Mouse (Mus musculus): ENCODE results near the gene Zscan5b. TPM values are rescaled to one million over a fixed set of nuclear protein-coding genes. Genes with fewer than 3 reads are reported as not detected.
"Not testable (repeated sequence)": the region's sequence is repeated elsewhere in the genome, so short reads cannot be mapped to it uniquely, and the experiment has no call there.

Zscan5b gene
- polyA plus RNA-seq, 1 experiment from 2014 or later, result not detected

DNA sequence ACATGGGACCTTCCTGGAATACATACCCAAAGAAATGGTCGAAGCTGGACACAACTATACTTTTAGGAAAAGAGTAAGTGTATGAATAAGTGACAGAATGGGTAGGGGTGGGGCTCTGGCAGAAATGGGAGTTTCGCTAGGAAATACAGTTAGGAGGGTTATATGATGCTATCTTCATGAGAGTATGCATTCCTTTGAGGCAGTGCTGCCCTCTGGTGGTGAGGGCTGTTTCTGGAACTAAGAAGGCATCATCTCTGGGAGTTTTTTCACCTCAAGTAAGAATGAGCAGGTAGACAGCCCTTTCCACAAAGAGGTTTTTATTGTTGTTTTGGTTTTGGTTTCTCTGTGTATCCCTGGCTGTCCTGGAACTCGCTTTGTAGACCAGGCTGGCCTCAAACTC, 30.7 kb upstream of the Zscan5b start:
- H3K4me1 ChIP-seq, result no peaks in the 10 kb centered on the region
- H3K36me3 ChIP-seq, result peaks cover 44% of the 10 kb centered on the region
- H3K4me3 ChIP-seq, result no peak overlapping the region
- H3K4me2 ChIP-seq (replicated peaks), result no peak overlapping the region
- no peak overlapping the region for H3K9ac ChIP-seq
- 34% methylated on average over 3 of the region's 3 CpGs for WGBS
- ATAC-seq (ENCODE audit: low FRiP score, low read depth), result no peak
- H3K9me3 ChIP-seq, result no peaks in the 10 kb centered on the region
- no peak overlapping the region for H3K27ac ChIP-seq
- H3K27me3 ChIP-seq, result peaks cover 13% of the 10 kb centered on the region

DNA sequence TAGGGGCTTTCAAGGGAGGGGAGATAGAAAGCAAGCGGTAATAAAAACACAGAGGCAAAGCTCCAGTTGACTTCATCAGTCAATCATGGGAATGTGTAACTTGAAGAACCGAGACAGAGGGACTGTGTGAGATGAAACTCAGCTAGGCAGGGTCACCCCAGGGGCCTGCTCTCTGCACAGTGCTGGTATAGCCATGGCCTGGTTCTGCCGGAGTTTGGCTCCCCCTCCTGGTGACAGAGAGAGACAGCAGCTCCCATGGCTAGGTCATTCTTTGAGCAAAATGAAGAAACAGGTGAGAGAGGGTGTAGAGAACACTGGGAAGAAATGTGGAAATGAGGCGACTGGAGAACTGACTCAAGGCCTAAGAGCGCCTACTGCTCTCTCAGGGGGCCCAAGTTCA, 27.9 kb upstream of the Zscan5b start:
- no peaks in the 10 kb centered on the region for H3K9me3 ChIP-seq
- peaks cover 6% of the 10 kb centered on the region for H3K27me3 ChIP-seq
- H3K4me3 ChIP-seq, result no peak overlapping the region
- H3K36me3 ChIP-seq, result peaks cover 17% of the 10 kb centered on the region
- no peak overlapping the region for H3K4me2 ChIP-seq (replicated peaks)
- peak; percentile 68; the same call in 1 of the 2 replicates for ATAC-seq (ENCODE audit: low FRiP score, low read depth)
- 16% methylated on average over 5 of the region's 5 CpGs for WGBS
- no peaks in the 10 kb centered on the region for H3K4me1 ChIP-seq
- no peak overlapping the region for H3K27ac ChIP-seq
- H3K9ac ChIP-seq, result no peak overlapping the region

DNA sequence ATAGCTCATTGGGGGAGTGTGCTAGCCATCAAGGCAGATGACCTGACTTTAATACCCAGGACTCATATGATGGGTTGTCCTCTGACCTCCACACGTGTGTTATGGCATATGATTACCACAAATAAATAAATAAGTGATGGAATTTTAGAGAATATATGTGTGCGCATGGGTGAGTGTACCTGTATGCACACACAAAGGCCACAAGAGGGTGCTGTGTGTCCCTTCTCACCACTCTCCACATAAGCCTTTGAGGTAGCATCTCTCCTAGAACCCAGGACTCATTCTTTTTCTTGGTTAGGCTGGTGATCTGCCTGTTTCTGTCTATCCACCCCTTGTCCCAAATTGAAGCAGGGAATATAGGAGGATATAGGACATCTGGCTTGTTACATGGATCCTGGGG, 26.3 kb upstream of the Zscan5b start:
- ATAC-seq (ENCODE audit: low FRiP score, low read depth), result no peak
- H3K27ac ChIP-seq, result no peak overlapping the region
- WGBS, result 46% methylated on average over 2 of the region's 2 CpGs
- H3K4me3 ChIP-seq, result no peak overlapping the region
- no peak overlapping the region for H3K4me2 ChIP-seq (replicated peaks)
- H3K27me3 ChIP-seq, result no peaks in the 10 kb centered on the region
- no peaks in the 10 kb centered on the region for H3K9me3 ChIP-seq
- no peak overlapping the region for H3K9ac ChIP-seq
- H3K4me1 ChIP-seq, result no peaks in the 10 kb centered on the region
- peaks cover under 1% of the 10 kb centered on the region for H3K36me3 ChIP-seq

DNA sequence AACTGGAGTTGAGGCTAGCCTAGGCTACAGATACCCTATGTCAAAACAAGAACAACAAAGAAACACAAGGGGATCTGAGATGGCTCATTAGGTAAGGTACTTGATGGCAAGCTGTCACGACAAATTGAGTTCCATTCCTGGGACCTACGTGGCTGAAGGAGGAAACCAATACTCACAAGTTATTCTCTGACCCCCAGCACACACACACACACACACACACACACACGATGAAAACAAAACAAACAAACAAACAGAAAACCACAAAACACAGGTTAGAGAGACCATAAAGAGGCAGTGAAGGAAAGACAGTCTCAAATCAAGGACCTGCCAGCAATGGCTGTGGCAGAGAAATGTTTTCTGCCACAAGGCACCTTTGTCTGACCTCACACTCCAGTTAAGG, 25.3 kb upstream of the Zscan5b start, which contains the start of gene Galp:
Gene Galp (plus strand): TSS at position 301 of the 400 bp plus-strand sequence.
- no peak within 1 kb of the TSS for H3K4me2 ChIP-seq (replicated peaks)
- no peaks in the 10 kb centered on the region for H3K4me1 ChIP-seq
- H3K36me3 ChIP-seq, result no peaks in the 10 kb centered on the region
- no peaks in the 10 kb centered on the region for H3K27me3 ChIP-seq
- H3K27ac ChIP-seq, result no peak within 1 kb of the TSS
- 68% methylated on average over 3 of the region's 3 CpGs for WGBS
- no peak within 1 kb of the TSS for H3K9ac ChIP-seq
- no peak within 1 kb of the TSS for H3K4me3 ChIP-seq
- no peak for ATAC-seq (ENCODE audit: low FRiP score, low read depth)
- no peaks in the 10 kb centered on the region for H3K9me3 ChIP-seq

DNA sequence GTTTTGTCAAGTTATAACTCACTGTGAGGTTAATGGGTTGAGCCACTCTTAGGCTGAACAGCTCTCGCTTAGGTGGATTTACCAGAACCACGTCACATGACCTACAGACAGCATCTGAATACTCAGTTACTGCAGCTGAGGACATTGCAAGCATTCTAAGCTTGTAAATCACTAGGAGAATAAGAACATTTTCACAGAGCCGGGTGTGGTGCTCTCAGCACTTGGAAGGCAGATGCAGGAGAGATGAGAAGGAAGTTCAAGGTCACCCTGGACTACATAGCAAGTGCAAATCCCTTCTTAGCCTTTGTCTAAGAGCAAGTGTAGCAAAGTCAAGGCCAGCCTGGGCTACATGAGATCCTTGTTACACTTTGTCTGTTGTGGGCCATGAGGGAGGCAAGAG, 17.9 kb upstream of the Zscan5b start:
- H3K4me3 ChIP-seq, result no peak overlapping the region
- no peak overlapping the region for H3K9ac ChIP-seq
- no peak overlapping the region for H3K27ac ChIP-seq
- 72% methylated on average over 3 of the region's 3 CpGs for WGBS
- no peaks in the 10 kb centered on the region for H3K4me1 ChIP-seq
- no peaks in the 10 kb centered on the region for H3K27me3 ChIP-seq
- H3K36me3 ChIP-seq, result no peaks in the 10 kb centered on the region
- no peak overlapping the region for H3K4me2 ChIP-seq (replicated peaks)
- ATAC-seq (ENCODE audit: low FRiP score, low read depth), result no peak
- no peaks in the 10 kb centered on the region for H3K9me3 ChIP-seq

DNA sequence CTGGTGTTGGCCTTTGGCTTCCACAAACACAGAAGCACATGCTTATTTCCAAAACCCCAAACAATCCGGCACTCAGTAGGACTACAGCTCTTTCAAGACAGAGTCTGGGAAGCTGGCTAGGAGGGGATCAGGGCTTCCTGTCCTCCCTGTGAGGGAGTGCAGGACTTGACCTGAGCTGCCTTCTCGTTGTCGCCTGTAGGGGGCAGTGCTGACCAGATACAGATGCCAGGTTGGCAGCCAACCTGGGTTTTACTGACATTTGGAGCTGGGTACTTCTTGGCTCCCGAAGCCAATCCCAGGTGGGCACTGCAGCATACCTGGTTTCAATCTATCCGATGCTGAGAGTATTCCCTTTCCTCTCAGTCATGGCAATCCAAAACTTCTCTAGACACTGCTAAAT, 8.9 kb upstream of the Zscan5b start:
- Histone ChIP-seq H3K27ac (no peak overlapping the region), H3K4me3 (no peak overlapping the region), H3K9me3 (no peaks in the 10 kb centered on the region), H3K36me3 (no peaks in the 10 kb centered on the region), H3K9ac (no peak overlapping the region), H3K4me1 (no peaks in the 10 kb centered on the region), H3K4me2 (replicated peaks) (no peak overlapping the region), H3K27me3 (no peaks in the 10 kb centered on the region)
- WGBS, result 42% methylated on average over 5 of the region's 5 CpGs
- ATAC-seq (ENCODE audit: low FRiP score, low read depth), result no peak

DNA sequence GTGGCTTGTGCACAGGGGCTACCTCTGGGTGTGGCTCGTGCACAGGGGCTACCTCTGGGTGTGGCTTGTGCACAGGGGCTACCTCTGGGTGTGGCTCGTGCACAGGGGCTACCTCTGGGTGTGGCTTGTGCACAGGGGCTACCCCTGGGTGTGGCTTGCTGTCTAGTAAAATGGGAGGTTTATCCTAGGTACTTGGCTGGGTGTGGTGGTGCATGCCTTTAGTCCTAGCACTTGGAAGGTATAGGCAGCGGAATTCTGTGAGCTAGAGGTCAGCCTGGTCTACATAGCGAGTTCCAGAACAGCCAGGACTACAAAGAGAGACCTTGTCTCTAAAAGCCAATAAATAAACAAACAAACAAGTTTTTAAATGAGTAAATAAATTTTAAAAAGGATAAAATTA, 7.4 kb upstream of the Zscan5b start:
- H3K9me3 ChIP-seq; H3K36me3 ChIP-seq; H3K27me3 ChIP-seq; H3K27ac ChIP-seq; H3K9ac ChIP-seq; H3K4me2 ChIP-seq (replicated peaks); ATAC-seq (ENCODE audit: low FRiP score, low read depth); H3K4me1 ChIP-seq; H3K4me3 ChIP-seq: not testable (repeated sequence)
- WGBS, result 74% methylated on average over 4 of the region's 4 CpGs

DNA sequence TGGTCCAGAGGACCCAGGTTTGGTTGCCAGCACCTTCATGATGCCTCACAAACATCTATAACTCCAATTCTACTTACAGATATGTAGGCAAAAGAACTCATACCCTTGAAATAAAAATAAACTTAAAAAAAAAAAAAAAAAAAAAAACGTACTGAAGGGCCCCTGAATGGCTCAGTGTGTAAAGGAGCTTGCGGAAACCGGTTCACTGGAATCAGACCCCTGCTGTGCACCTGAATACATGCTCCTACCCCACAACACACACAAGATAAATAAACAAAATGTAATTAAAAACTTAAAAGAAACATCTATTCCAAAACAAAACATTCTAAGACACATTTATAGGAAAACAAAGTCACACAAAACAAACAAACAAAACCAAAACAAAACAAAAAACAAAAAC, 1.9 kb upstream of the Zscan5b start:
- 57% methylated on average over 3 of the region's 3 CpGs for WGBS

DNA sequence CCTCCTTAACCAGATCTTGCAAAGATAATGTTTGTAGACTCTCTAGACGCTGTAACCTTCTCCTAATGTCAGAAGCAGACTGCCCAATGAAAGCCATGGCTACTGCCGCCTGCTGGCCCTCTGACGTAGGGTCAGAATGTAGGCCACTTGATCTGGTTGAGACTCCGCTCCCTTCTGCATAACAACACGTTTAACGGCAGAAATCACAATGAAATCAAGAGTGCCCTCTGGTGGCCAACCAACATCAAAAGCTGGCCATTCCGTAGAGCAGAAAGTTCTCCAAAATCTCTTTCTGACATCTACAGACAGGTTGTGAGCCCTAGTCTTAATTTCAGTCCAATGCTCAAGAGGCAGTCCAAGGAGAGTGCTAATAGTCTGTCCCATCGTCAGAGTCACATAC, 6.4 kb downstream of the Zscan5b start:
- not testable (repeated sequence) for H3K4me1 ChIP-seq; H3K27me3 ChIP-seq; H3K9me3 ChIP-seq; H3K9ac ChIP-seq; ATAC-seq (ENCODE audit: low FRiP score, low read depth); H3K36me3 ChIP-seq; H3K27ac ChIP-seq; H3K4me2 ChIP-seq (replicated peaks); H3K4me3 ChIP-seq
- 56% methylated on average over 8 of the region's 8 CpGs for WGBS

More for the DNA sequence above, 1.9 kb upstream of the Zscan5b start:
- no peaks in the 10 kb centered on the region for H3K9me3 ChIP-seq
- H3K27me3 ChIP-seq, result no peaks in the 10 kb centered on the region
- H3K4me3 ChIP-seq, result no peak overlapping the region
- no peaks in the 10 kb centered on the region for H3K36me3 ChIP-seq
- H3K4me1 ChIP-seq, result no peaks in the 10 kb centered on the region
- ATAC-seq (ENCODE audit: low FRiP score, low read depth), result no peak
- no peak overlapping the region for H3K4me2 ChIP-seq (replicated peaks)
- H3K27ac ChIP-seq, result no peak overlapping the region
- no peak overlapping the region for H3K9ac ChIP-seq

DNA sequence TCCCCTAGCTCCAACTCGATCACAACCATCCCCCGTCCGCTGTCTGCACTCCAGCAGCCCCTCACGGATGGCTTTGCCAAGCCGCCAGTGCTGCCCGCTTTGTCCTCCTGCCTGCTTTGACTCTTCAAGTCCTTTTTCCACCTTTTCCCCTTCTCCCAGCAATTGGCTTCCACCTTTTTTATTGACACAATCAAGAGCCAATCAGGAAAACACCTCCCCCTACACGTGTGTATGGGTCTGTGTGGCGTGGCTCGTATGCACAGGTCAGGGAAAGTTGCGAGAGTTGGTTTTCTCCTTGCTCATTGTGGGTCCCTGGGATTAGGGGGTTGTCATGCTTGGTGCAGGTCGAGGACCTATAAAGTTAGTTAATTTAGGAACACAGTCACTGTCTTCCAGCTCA, 17.7 kb downstream of the Zscan5b start:
- 47% methylated on average over 11 of the region's 11 CpGs for WGBS

DNA sequence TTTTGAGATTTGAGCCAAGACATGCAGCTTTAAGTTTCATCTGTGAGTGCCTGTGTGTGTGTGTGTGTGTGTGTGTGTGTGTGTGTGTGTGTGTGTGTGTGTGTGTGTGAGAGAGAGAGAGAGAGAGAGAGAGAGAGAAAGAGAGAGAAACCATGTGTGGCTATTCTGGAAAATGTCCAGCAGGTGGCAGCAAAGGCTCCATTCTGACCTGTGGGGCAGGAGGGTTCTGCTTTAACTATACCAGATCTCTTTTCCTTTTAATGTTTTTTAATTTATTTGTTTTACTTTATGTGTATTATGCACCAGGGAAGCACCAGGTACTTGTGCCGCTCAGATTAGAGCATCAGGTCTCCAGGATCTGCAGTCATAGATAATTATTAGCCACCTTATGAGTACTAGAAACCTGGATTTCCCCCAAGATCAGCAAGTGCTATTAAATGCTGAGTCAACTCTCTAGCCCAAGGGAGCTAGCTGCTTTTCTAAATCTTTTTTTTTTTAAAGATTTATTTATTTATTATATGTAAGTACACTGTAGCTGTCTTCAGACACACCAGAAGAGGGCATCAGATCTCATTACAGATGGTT, 18.9 kb downstream of the Zscan5b start:
- ATAC-seq (ENCODE audit: low FRiP score, low read depth); H3K27me3 ChIP-seq; H3K4me3 ChIP-seq; H3K36me3 ChIP-seq; H3K4me2 ChIP-seq (replicated peaks); H3K9me3 ChIP-seq; H3K27ac ChIP-seq; H3K9ac ChIP-seq; H3K4me1 ChIP-seq: not testable (repeated sequence)
- WGBS, result 23% methylated on average over 1 of the region's 1 CpGs

More for the DNA sequence above, 17.7 kb downstream of the Zscan5b start:
- no peak overlapping the region for H3K4me2 ChIP-seq (replicated peaks)
- H3K9me3 ChIP-seq, result no peaks in the 10 kb centered on the region
- H3K4me3 ChIP-seq, result no peak overlapping the region
- no peak overlapping the region for H3K27ac ChIP-seq
- no peaks in the 10 kb centered on the region for H3K27me3 ChIP-seq
- peaks cover 5% of the 10 kb centered on the region; the same call in 1 of the 2 replicates for H3K4me1 ChIP-seq
- H3K36me3 ChIP-seq, result no peaks in the 10 kb centered on the region
- H3K9ac ChIP-seq, result no peak overlapping the region
- ATAC-seq (ENCODE audit: low FRiP score, low read depth), result no peak

DNA sequence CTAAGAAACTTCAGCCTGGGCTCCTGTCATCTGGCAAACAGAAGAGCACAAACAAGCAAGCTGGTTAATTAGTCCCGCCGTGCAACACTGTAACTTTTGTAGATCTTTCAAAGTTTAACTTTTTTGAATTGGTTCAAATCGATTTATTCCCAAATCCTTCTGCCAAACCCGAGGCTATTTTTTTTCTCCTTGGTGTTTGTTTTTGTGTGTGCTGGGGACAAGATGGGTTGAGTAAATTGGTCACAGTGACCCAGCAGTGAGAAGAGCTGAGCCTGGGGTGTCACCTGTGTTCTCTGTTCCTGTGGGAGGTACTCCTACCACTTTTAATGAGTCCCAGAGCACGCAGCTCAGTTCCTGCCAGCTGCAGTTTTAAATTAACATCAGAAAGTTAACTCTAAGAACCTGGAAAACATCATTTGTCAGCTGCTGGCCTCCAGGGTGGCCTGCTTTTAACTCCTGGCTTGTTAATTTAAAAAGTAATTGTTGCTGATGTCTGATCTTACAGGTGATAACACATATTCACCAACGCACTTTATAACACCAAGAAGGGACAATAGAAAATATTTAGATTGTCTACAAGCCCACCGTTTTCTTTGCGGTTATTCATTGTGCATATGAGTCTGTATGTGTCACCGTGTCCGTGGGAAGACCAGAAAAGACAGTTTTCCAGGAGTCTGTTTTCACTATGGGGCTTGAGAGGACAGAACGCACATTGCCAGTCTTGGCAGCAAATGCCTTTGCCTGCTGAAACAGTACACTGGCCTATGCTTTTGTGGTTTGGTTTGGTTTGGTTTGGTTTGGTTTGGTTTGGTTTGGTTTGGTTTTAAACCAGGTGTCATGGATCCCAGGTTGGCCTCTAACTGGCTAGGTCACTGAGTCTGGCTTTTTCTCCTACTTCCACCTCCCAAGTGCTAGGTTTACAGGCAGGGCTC, 22.5 kb downstream of the Zscan5b start:
- Histone ChIP-seq H3K4me2 (replicated peaks) (no peak overlapping the region), H3K36me3 (no peaks in the 10 kb centered on the region), H3K4me3 (no peak overlapping the region), H3K27me3 (no peaks in the 10 kb centered on the region), H3K27ac (no peak overlapping the region), H3K9me3 (no peaks in the 10 kb centered on the region), H3K4me1 (peaks cover 8% of the 10 kb centered on the region; the same call in 1 of the 2 replicates), H3K9ac (no peak overlapping the region)
- 15% methylated on average over 11 of the region's 11 CpGs for WGBS
- no peak for ATAC-seq (ENCODE audit: low FRiP score, low read depth)

All from limb, embryonic 13.5 days (tissue).